Mouse (Mus musculus): ENCODE results near the gene Map4k3. TPM values are rescaled to one million over a fixed set of nuclear protein-coding genes. Genes with fewer than 3 reads are reported as not detected.

Gene Map4k3
- polyA plus RNA-seq, 1 experiment from 2014 or later = 37.5 TPM

DNA sequence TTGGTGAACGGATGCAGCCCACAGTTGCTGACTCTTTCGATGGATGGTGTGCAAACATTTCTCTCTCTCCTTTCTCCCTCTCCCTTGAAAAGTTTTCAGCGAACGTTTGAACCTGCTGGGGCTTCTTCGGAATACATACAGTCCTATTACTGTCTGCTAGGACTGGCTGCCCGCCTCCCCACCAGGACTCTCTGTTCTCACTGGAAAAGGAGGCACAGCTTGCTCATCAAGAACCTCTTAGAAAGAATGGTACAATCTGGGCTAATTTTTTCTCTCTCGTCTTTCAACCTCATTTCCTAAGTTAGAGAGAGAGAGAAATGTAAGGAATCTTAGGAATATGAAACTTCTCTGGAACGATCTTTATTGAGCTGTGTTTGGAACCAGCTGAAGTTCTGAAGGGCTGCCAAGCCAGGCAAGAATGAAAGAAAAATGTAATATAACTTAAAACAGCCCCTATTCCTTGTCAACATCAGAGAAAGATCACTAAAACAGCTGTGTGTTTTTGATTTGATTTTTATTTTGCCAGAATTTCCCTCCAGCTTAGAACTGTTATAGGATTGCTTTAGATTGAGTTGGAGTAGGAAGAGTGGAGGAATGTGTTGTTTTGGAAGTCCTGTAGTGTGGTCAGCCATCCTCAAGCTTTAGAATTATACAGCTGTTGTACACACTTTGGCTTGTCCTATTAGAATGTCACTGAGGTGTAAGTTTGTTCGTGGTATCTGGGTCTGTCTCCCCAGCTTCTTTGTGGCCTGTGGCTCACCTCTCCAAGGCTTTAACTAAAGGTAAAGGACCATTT lies 27.0 kb upstream of the Map4k3 start:
- Histone ChIP-seq H3K4me2 (replicated peaks; ENCODE audit: low read depth, low read length) (peak overlapping the region; percentile 15; the same call in 1 of the 2 replicates), H3K9ac (replicated peaks; ENCODE audit: low read depth) (no peak overlapping the region), H3K27me3 (replicated peaks; ENCODE audit: insufficient read depth, low read length) (no peaks in the 10 kb centered on the region), H3K4me3 (ENCODE audit: low read depth, low read length) (no peak overlapping the region), H3K36me3 (ENCODE audit: insufficient read depth, low read length) (no peaks in the 10 kb centered on the region), H3K9me3 (ENCODE audit: low read length) (no peaks in the 10 kb centered on the region), H3K27ac (ENCODE audit: low read length) (peak overlapping the region; percentile 52), H3K4me1 (ENCODE audit: insufficient read depth, low read depth, low read length) (peaks cover 7% of the 10 kb centered on the region; the same call in 1 of the 2 replicates)
- 24% methylated on average over 9 of the region's 9 CpGs for WGBS
- ATAC-seq = peak; percentile 49
- TF ChIP-seq EP300 (IDR thresholded peaks at IDR 0.05) (peak; percentile 20; the same call in 1 of the 2 replicates), CTCF (IDR thresholded peaks at IDR 0.05) (no peak)
- DNase-seq (ENCODE audit: low spot score) = peak; percentile 57

DNA sequence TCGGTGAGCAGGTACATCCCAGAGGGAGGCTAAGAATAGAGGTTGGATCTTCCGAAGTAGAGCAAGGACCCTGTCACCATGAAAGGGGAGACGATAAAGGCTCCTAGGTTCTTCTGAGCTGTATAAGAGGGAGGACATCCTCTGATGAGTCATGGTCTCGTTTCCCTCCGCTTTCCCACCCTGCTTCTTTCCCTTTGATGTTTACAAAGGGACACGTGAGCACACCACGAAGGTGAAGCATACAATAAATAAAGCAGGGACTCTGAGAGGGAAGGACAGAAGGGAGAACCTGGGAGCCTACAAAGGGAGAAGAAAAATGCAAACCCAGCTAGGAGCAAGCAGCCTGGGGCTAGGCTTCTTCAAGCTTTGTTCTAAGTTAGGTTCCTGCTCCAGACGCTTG lies 26.3 kb upstream of the Map4k3 start:
- peak; percentile 40 for ATAC-seq
- TF ChIP-seq CTCF (IDR thresholded peaks at IDR 0.05) = no peak
- TF ChIP-seq EP300 (IDR thresholded peaks at IDR 0.05) = no peak
- peak overlapping the region; percentile 26; the same call in 1 of the 2 replicates for H3K9ac ChIP-seq (replicated peaks; ENCODE audit: low read depth)

GRCm38 (mm10) chr17:80752466-80752865 lies 24.2 kb upstream of the Map4k3 start:
- no peak for ATAC-seq
- no peak overlapping the region for H3K27ac ChIP-seq (ENCODE audit: low read length)
- H3K27me3 ChIP-seq (replicated peaks; ENCODE audit: insufficient read depth, low read length) = no peaks in the 10 kb centered on the region
- H3K4me3 ChIP-seq (ENCODE audit: low read depth, low read length) = no peak overlapping the region
- H3K4me1 ChIP-seq (ENCODE audit: insufficient read depth, low read depth, low read length) = peaks cover 7% of the 10 kb centered on the region; the same call in 1 of the 2 replicates
- no peaks in the 10 kb centered on the region for H3K9me3 ChIP-seq (ENCODE audit: low read length)
- DNase-seq (ENCODE audit: low spot score) = no peak
- TF ChIP-seq EP300 (IDR thresholded peaks at IDR 0.05) (no peak), CTCF (IDR thresholded peaks at IDR 0.05) (no peak)
- no peaks in the 10 kb centered on the region for H3K36me3 ChIP-seq (ENCODE audit: insufficient read depth, low read length)
- no peak overlapping the region for H3K4me2 ChIP-seq (replicated peaks; ENCODE audit: low read depth, low read length)
- WGBS = 26% methylated on average over 1 of the region's 1 CpGs
- H3K9ac ChIP-seq (replicated peaks; ENCODE audit: low read depth) = no peak overlapping the region

More for the DNA sequence above, 26.3 kb upstream of the Map4k3 start:
- 22% methylated on average over 8 of the region's 8 CpGs for WGBS
- peaks cover 7% of the 10 kb centered on the region; the same call in 1 of the 2 replicates for H3K4me1 ChIP-seq (ENCODE audit: insufficient read depth, low read depth, low read length)
- no peak overlapping the region for H3K4me3 ChIP-seq (ENCODE audit: low read depth, low read length)
- DNase-seq (ENCODE audit: low spot score) = no peak
- H3K27me3 ChIP-seq (replicated peaks; ENCODE audit: insufficient read depth, low read length) = no peaks in the 10 kb centered on the region
- no peaks in the 10 kb centered on the region for H3K9me3 ChIP-seq (ENCODE audit: low read length)
- peak overlapping the region; percentile 52 for H3K27ac ChIP-seq (ENCODE audit: low read length)
- no peaks in the 10 kb centered on the region for H3K36me3 ChIP-seq (ENCODE audit: insufficient read depth, low read length)
- H3K4me2 ChIP-seq (replicated peaks; ENCODE audit: low read depth, low read length) = peak overlapping the region; percentile 15; the same call in 1 of the 2 replicates

DNA sequence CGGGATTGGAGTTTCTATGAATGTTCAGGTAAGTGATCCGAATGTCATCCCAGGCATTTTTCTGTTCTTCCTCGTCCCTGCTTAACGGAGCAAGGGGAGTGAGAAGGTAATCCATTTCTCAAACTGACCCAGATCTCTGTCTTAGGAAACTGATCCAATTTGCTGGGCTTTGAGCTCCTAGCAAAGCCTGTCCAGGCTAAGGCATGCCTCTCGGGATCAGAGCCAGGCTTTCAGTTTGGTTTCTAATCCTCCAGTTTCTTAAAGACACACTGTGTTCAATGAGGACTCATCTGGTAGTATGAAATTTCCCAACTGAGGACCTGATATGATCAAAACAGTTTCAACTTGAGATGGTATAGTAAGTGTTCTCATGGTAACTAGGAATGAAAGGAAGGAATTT lies 11.1 kb upstream of the Map4k3 start:
- DNase-seq (ENCODE audit: low spot score) (no peak), ATAC-seq (no peak)
- Histone ChIP-seq H3K36me3 (ENCODE audit: insufficient read depth, low read length) (no peaks in the 10 kb centered on the region), H3K27me3 (replicated peaks; ENCODE audit: insufficient read depth, low read length) (no peaks in the 10 kb centered on the region), H3K9me3 (ENCODE audit: low read length) (no peaks in the 10 kb centered on the region), H3K4me1 (ENCODE audit: insufficient read depth, low read depth, low read length) (no peaks in the 10 kb centered on the region), H3K4me2 (replicated peaks; ENCODE audit: low read depth, low read length) (no peak overlapping the region), H3K27ac (ENCODE audit: low read length) (no peak overlapping the region), H3K4me3 (ENCODE audit: low read depth, low read length) (no peak overlapping the region), H3K9ac (replicated peaks; ENCODE audit: low read depth) (no peak overlapping the region)
- 75% methylated on average over 5 of the region's 5 CpGs for WGBS
- no peak for TF ChIP-seq EP300 (IDR thresholded peaks at IDR 0.05)
- no peak for TF ChIP-seq CTCF (IDR thresholded peaks at IDR 0.05)

DNA sequence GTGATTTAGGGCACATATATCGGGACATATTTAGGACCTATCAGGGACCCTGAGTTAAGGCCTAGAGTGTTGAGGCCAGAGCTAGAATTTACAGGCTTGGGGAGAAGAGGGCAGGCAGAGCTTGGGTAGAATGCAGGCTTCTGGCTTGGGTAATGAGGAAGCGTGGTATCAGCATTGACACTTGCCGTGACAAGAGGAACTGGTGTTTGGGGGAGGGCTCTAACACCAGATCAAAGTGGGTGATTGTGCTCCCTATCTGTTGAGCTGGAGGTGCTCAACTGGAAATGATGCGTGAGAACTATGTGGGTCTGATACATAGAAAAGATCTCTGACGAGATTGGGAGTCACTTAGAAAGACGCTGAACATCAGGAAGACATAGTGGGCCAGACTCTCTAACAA lies 6.4 kb upstream of the Map4k3 start:
- Histone ChIP-seq H3K36me3 (ENCODE audit: insufficient read depth, low read length) (no peaks in the 10 kb centered on the region), H3K9ac (replicated peaks; ENCODE audit: low read depth) (no peak overlapping the region), H3K27me3 (replicated peaks; ENCODE audit: insufficient read depth, low read length) (no peaks in the 10 kb centered on the region), H3K27ac (ENCODE audit: low read length) (no peak overlapping the region), H3K4me3 (ENCODE audit: low read depth, low read length) (no peak overlapping the region), H3K9me3 (ENCODE audit: low read length) (no peaks in the 10 kb centered on the region), H3K4me2 (replicated peaks; ENCODE audit: low read depth, low read length) (no peak overlapping the region), H3K4me1 (ENCODE audit: insufficient read depth, low read depth, low read length) (no peaks in the 10 kb centered on the region)
- 74% methylated on average over 6 of the region's 6 CpGs for WGBS
- DNase-seq (ENCODE audit: low spot score) = no peak
- no peak for ATAC-seq
- TF ChIP-seq EP300 (IDR thresholded peaks at IDR 0.05) (no peak), CTCF (IDR thresholded peaks at IDR 0.05) (no peak)

- peaks cover 6% of the 10 kb centered on the region for H3K4me1 ChIP-seq (ENCODE audit: insufficient read depth, low read depth, low read length)
- no peak for DNase-seq (ENCODE audit: low spot score)
- no peak for TF ChIP-seq EP300 (IDR thresholded peaks at IDR 0.05)
- TF ChIP-seq CTCF (IDR thresholded peaks at IDR 0.05) = no peak
- H3K27ac ChIP-seq (ENCODE audit: low read length) = no peak overlapping the region
- H3K4me2 ChIP-seq (replicated peaks; ENCODE audit: low read depth, low read length) = no peak overlapping the region
- 64% methylated on average over 12 of the region's 12 CpGs for WGBS
- H3K9me3 ChIP-seq (ENCODE audit: low read length) = no peaks in the 10 kb centered on the region
- ATAC-seq = no peak
- no peaks in the 10 kb centered on the region for H3K36me3 ChIP-seq (ENCODE audit: insufficient read depth, low read length)
- no peak overlapping the region for H3K9ac ChIP-seq (replicated peaks; ENCODE audit: low read depth)
- H3K27me3 ChIP-seq (replicated peaks; ENCODE audit: insufficient read depth, low read length) = no peaks in the 10 kb centered on the region
- no peak overlapping the region for H3K4me3 ChIP-seq (ENCODE audit: low read depth, low read length)
Observed at GRCm38 (mm10) chr17:80733121-80733800, 5.0 kb upstream of the Map4k3 start.

Measured in lung, postnatal 0 days (tissue).